Mouse (Mus musculus): ENCODE results near the gene Nek1. TPM values are rescaled to one million over a fixed set of nuclear protein-coding genes. Genes with fewer than 3 reads are reported as not detected.

Nek1 gene
- polyA plus RNA-seq, 1 experiment = 8.0 TPM

DNA sequence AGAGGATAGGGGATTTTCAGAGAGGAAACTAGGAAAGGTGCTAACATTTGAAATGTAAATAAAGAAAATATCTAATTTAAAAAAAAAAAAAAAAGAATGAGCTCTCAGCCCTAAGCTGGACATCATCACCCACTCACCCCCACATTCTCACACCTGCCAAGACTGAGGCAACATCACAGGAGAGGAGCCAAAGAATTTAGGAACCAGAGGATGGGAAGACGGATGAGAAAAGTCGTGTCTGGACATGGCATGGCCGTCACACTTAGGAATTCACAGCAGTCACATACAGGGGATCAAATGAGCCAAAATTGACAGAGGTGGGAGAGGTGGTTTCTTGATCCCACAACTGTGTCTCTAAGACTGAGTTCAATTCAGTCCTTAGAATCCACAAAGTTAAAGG, 165.5 kb downstream of the Nek1 start:
- Histone ChIP-seq H3K4me3 (ENCODE audit: control insufficient read depth, insufficient read depth, low read length) (no peak overlapping the region), H3K27ac (ENCODE audit: control insufficient read depth, insufficient read depth, low read length) (no peak overlapping the region), H3K27me3 (ENCODE audit: control insufficient read depth, insufficient read depth, low read length) (no peaks in the 10 kb centered on the region), H3K36me3 (ENCODE audit: control insufficient read depth, insufficient read depth, low read length) (no peaks in the 10 kb centered on the region), H3K4me1 (replicated peaks; ENCODE audit: control insufficient read depth, insufficient read depth, low read length) (no peaks in the 10 kb centered on the region)
- 89% methylated on average over 3 of the region's 3 CpGs for WGBS
- TF ChIP-seq POLR2A (IDR thresholded peaks at IDR 0.05; ENCODE audit: control insufficient read depth, extremely low read depth, insufficient read depth, low read length, poor library complexity) (no peak), CTCF (IDR thresholded peaks at IDR 0.05; ENCODE audit: borderline replicate concordance, control insufficient read depth, extremely low read depth, insufficient read depth, low read length, poor library complexity) (no peak)
- no peak for DNase-seq

DNA sequence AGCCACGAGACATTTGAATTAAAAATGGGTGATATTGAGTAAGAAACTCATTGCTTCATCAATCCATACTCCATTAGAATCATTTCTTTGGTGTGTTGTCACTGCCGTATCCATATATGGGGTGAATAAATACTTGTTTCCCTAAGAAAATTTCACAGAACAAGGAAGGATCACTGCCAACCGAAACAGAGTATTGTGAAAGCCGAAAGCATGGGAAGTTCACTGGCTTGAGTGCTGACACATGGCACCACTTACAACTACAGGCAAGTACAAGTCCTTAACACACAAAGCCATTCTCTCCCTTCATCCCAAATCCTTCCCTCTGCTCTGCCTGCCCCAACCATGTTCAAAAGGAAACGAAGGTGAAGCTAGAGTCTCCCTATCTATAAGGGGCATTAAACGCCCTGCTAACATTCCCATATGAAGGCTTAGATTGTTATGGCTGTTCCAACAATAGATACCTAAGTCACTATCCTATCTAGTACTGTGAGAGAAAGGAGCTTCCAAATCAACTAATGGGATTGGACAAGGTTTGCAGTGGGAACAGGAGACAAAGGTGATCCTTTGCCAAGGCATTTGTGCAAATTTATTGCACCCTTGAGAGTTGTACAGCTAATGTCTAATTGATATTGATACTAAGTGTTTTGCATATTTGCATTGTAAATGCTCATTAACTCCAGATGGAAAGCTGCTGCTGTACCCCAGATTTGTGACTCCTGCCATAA, 168.6 kb downstream of the Nek1 start:
- no peaks in the 10 kb centered on the region for H3K4me1 ChIP-seq (replicated peaks; ENCODE audit: control insufficient read depth, insufficient read depth, low read length)
- TF ChIP-seq POLR2A (IDR thresholded peaks at IDR 0.05; ENCODE audit: control insufficient read depth, extremely low read depth, insufficient read depth, low read length, poor library complexity) = no peak
- no peak for TF ChIP-seq CTCF (IDR thresholded peaks at IDR 0.05; ENCODE audit: borderline replicate concordance, control insufficient read depth, extremely low read depth, insufficient read depth, low read length, poor library complexity)
- no peaks in the 10 kb centered on the region for H3K27me3 ChIP-seq (ENCODE audit: control insufficient read depth, insufficient read depth, low read length)
- no peak overlapping the region for H3K4me3 ChIP-seq (ENCODE audit: control insufficient read depth, insufficient read depth, low read length)
- DNase-seq = no peak
- no peak overlapping the region for H3K27ac ChIP-seq (ENCODE audit: control insufficient read depth, insufficient read depth, low read length)
- H3K36me3 ChIP-seq (ENCODE audit: control insufficient read depth, insufficient read depth, low read length) = no peaks in the 10 kb centered on the region
- WGBS = 92% methylated on average over 6 of the region's 6 CpGs

GRCm38 (mm10) chr8:61162186-61162566, 169.2 kb downstream of the Nek1 start:
- TF ChIP-seq CTCF (IDR thresholded peaks at IDR 0.05; ENCODE audit: borderline replicate concordance, control insufficient read depth, extremely low read depth, insufficient read depth, low read length, poor library complexity) (no peak), POLR2A (IDR thresholded peaks at IDR 0.05; ENCODE audit: control insufficient read depth, extremely low read depth, insufficient read depth, low read length, poor library complexity) (no peak)
- Histone ChIP-seq H3K4me3 (ENCODE audit: control insufficient read depth, insufficient read depth, low read length) (no peak overlapping the region), H3K27me3 (ENCODE audit: control insufficient read depth, insufficient read depth, low read length) (no peaks in the 10 kb centered on the region), H3K27ac (ENCODE audit: control insufficient read depth, insufficient read depth, low read length) (no peak overlapping the region), H3K36me3 (ENCODE audit: control insufficient read depth, insufficient read depth, low read length) (no peaks in the 10 kb centered on the region), H3K4me1 (replicated peaks; ENCODE audit: control insufficient read depth, insufficient read depth, low read length) (no peaks in the 10 kb centered on the region)
- no peak for DNase-seq
- 73% methylated on average over 1 of the region's 1 CpGs for WGBS

GRCm38 (mm10) chr8:61171546-61171945, 178.6 kb downstream of the Nek1 start:
- Histone ChIP-seq H3K27me3 (ENCODE audit: control insufficient read depth, insufficient read depth, low read length) (no peaks in the 10 kb centered on the region), H3K4me3 (ENCODE audit: control insufficient read depth, insufficient read depth, low read length) (no peak overlapping the region), H3K27ac (ENCODE audit: control insufficient read depth, insufficient read depth, low read length) (no peak overlapping the region), H3K4me1 (replicated peaks; ENCODE audit: control insufficient read depth, insufficient read depth, low read length) (no peaks in the 10 kb centered on the region), H3K36me3 (ENCODE audit: control insufficient read depth, insufficient read depth, low read length) (no peaks in the 10 kb centered on the region)
- WGBS = 76% methylated on average over 3 of the region's 3 CpGs
- no peak for DNase-seq
- TF ChIP-seq CTCF (IDR thresholded peaks at IDR 0.05; ENCODE audit: borderline replicate concordance, control insufficient read depth, extremely low read depth, insufficient read depth, low read length, poor library complexity) = no peak
- TF ChIP-seq POLR2A (IDR thresholded peaks at IDR 0.05; ENCODE audit: control insufficient read depth, extremely low read depth, insufficient read depth, low read length, poor library complexity) = no peak

DNA sequence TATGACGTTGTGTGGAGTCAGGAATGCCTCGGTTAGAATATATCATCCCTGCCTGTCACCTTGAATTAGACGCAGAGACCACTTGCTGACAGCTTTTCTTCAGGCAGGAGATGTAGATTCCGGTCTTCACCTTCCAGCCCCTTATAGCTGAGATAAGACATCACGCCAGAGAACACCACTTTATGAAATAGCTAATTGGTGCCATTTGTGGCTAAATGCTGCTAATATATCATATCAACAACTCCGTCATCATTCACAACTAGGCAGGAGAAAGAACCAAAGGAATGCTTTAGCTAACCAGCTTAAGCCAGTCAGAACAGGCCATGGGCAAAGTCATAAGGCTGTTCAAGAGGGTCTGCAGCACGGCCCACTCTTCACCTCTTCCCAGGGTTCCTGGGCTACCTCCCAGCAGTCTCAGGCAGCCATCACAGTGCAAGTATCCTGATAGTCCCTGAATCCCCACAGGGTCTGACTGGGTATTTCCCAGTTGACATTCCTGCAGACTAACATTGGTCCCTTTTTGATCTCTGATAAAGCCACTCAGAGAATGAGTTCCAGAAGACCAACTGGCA, 181.0 kb downstream of the Nek1 start:
- WGBS = 95% methylated on average over 7 of the region's 7 CpGs
- no peak for DNase-seq

GRCm38 (mm10) chr8:61175876-61176275, 182.9 kb downstream of the Nek1 start:
- Histone ChIP-seq H3K27ac (ENCODE audit: control insufficient read depth, insufficient read depth, low read length) (no peak overlapping the region), H3K4me3 (ENCODE audit: control insufficient read depth, insufficient read depth, low read length) (no peak overlapping the region), H3K36me3 (ENCODE audit: control insufficient read depth, insufficient read depth, low read length) (no peaks in the 10 kb centered on the region), H3K4me1 (replicated peaks; ENCODE audit: control insufficient read depth, insufficient read depth, low read length) (no peaks in the 10 kb centered on the region; the same call in 1 of the 2 replicates), H3K27me3 (ENCODE audit: control insufficient read depth, insufficient read depth, low read length) (no peaks in the 10 kb centered on the region)
- no peak for DNase-seq
- 55% methylated on average over 2 of the region's 2 CpGs for WGBS
- TF ChIP-seq POLR2A (IDR thresholded peaks at IDR 0.05; ENCODE audit: control insufficient read depth, extremely low read depth, insufficient read depth, low read length, poor library complexity) = no peak

More for the DNA sequence above, 181.0 kb downstream of the Nek1 start:
- H3K36me3 ChIP-seq (ENCODE audit: control insufficient read depth, insufficient read depth, low read length) = no peaks in the 10 kb centered on the region
- H3K4me1 ChIP-seq (replicated peaks; ENCODE audit: control insufficient read depth, insufficient read depth, low read length) = no peaks in the 10 kb centered on the region; the same call in 1 of the 2 replicates
- TF ChIP-seq CTCF (IDR thresholded peaks at IDR 0.05; ENCODE audit: borderline replicate concordance, control insufficient read depth, extremely low read depth, insufficient read depth, low read length, poor library complexity) = no peak
- H3K27me3 ChIP-seq (ENCODE audit: control insufficient read depth, insufficient read depth, low read length) = no peaks in the 10 kb centered on the region
- H3K27ac ChIP-seq (ENCODE audit: control insufficient read depth, insufficient read depth, low read length) = no peak overlapping the region
- no peak overlapping the region for H3K4me3 ChIP-seq (ENCODE audit: control insufficient read depth, insufficient read depth, low read length)
